Mouse (Mus musculus) lung, postnatal 0 days (tissue): ENCODE measurements around the gene Nkpd1. TPM values are rescaled to one million over a fixed set of nuclear protein-coding genes. Genes with fewer than 3 reads are reported as not detected.
A peak's percentile ranks its signal among the peaks of the same experiment; 100 is the strongest.

Source experiments
- ATAC-seq: fragments of 200-750 bp; cut with Nextera tagmentation; 2 replicates; pipeline ENCODE4 v1.8.0; 2017; ENCODE audit warnings: moderate library complexity
- DNase-seq: peaks from one replicate; pipeline ENCODE4 v3.0.0-alpha.2; 2016; ENCODE audit warnings: low spot score
- H3K27ac ChIP-seq: fragments of 300-500 bp; sonication (generic); 2 replicates; pipeline ENCODE4 v1.5.1; 2014; ENCODE audit warnings: antibody characterized with exemption, mild to moderate bottlenecking, low read length, mixed read lengths
- H3K27me3 ChIP-seq: fragments of 300-500 bp; sonication (generic); replicated peaks from 2 replicates; pipeline ENCODE4 v1.6.1; 2014; ENCODE audit warnings: low read length, mixed read lengths; ENCODE audit not compliant: insufficient read depth
- H3K36me3 ChIP-seq: fragments of 300-500 bp; sonication (generic); 2 replicates; pipeline ENCODE4 v1.6.1; 2014; ENCODE audit warnings: low read length, mixed read lengths; ENCODE audit not compliant: insufficient read depth
- H3K4me1 ChIP-seq: fragments of 300-500 bp; sonication (generic); 2 replicates; pipeline ENCODE4 v1.6.1; 2014; ENCODE audit warnings: antibody characterized with exemption, low read depth, low read length, mixed read lengths; ENCODE audit not compliant: insufficient read depth
- H3K4me2 ChIP-seq: fragments of 300-500 bp; sonication (generic); replicated peaks from 2 replicates; pipeline ENCODE4 v1.6.1; 2014; ENCODE audit warnings: low read depth, mild to moderate bottlenecking, low read length, moderate library complexity, mixed read lengths
- H3K4me3 ChIP-seq: fragments of 300-500 bp; sonication (generic); 2 replicates; pipeline ENCODE4 v1.5.1; 2014; ENCODE audit warnings: low read depth, low read length
- H3K9ac ChIP-seq: fragments of 300-500 bp; sonication (generic); replicated peaks from 2 replicates; pipeline ENCODE4 v1.6.1; 2014; ENCODE audit warnings: low read depth, mild to moderate bottlenecking
- H3K9me3 ChIP-seq: fragments of 300-500 bp; sonication (generic); 2 replicates; pipeline ENCODE4 v1.6.1; 2016; ENCODE audit warnings: low read length, mixed read lengths
- CTCF ChIP-seq: IDR thresholded peaks from 2 replicates; pipeline ENCODE4 v1.5.1; 2016; ENCODE audit warnings: antibody characterized with exemption, mild to moderate bottlenecking
- EP300 ChIP-seq: IDR thresholded peaks from 2 replicates; pipeline ENCODE4 v1.6.1; 2016; ENCODE audit warnings: antibody characterized with exemption, mild to moderate bottlenecking, control low read depth
- WGBS: fragments of 180-500 bp; shearing (Covaris S2); extraction: QIAGEN DNeasy Blood & Tissue Kit; methylation state at CpG from one replicate; pipeline ENCODE4 v1.1.7; 2014; 5-methylcytosine and 5-hydroxymethylcytosine counted together
- polyA plus RNA-seq: library from polyadenylated mRNA; unstranded; fragments of >200 nt; fragmentation: Nextera tagmentation; extraction: Ambion mirVana; gene quantifications from 2 replicates; pipeline ENCODE4 v1.2.1, GENCODE M21; 2015

Nkpd1 gene
- polyA plus RNA-seq, 1 experiment from 2014 or later, result 0.05 TPM

GRCm38 (mm10) chr7:19549394-19549793 is 31.8 kb downstream of the Nkpd1 start:
- H3K4me2 ChIP-seq, result no peak overlapping the region
- H3K27me3 ChIP-seq, result no peaks in the 10 kb centered on the region
- H3K9ac ChIP-seq, result no peak overlapping the region
- H3K27ac ChIP-seq, result no peak overlapping the region
- H3K4me3 ChIP-seq, result no peak overlapping the region
- TF ChIP-seq EP300 (no peak), CTCF (no peak)
- no peaks in the 10 kb centered on the region for H3K9me3 ChIP-seq
- 49% methylated on average over 10 of the region's 10 CpGs for WGBS
- H3K36me3 ChIP-seq, result no peaks in the 10 kb centered on the region
- H3K4me1 ChIP-seq, result peaks cover 16% of the 10 kb centered on the region
- peak; percentile 62 for ATAC-seq
- peak; percentile 60 for DNase-seq

GRCm38 (mm10) chr7:19551634-19552033 is 34.0 kb downstream of the Nkpd1 start:
- TF ChIP-seq EP300 (no peak), CTCF (no peak)
- DNase-seq, result no peak
- Histone ChIP-seq H3K4me3 (no peak overlapping the region), H3K4me1 (peaks cover 8% of the 10 kb centered on the region), H3K4me2 (no peak overlapping the region), H3K9ac (no peak overlapping the region), H3K9me3 (no peaks in the 10 kb centered on the region), H3K36me3 (no peaks in the 10 kb centered on the region), H3K27me3 (no peaks in the 10 kb centered on the region), H3K27ac (no peak overlapping the region)
- no peak for ATAC-seq
- 86% methylated on average over 5 of the region's 5 CpGs for WGBS

- H3K4me1 ChIP-seq, result 0 out of 2 replicates have a peak, but pooled peaks cover 5% of the 10 kb centered on the region
- no peak for ATAC-seq
- no peak overlapping the region for H3K27ac ChIP-seq
- H3K27me3 ChIP-seq, result no peaks in the 10 kb centered on the region
- H3K4me2 ChIP-seq, result no peak overlapping the region
- no peak for DNase-seq
- TF ChIP-seq EP300 (no peak), CTCF (no peak)
- H3K9me3 ChIP-seq, result no peaks in the 10 kb centered on the region
- WGBS, result 40% methylated on average over 2 of the region's 2 CpGs
- H3K9ac ChIP-seq, result no peak overlapping the region
- no peaks in the 10 kb centered on the region for H3K36me3 ChIP-seq
- no peak overlapping the region for H3K4me3 ChIP-seq
Measured at GRCm38 (mm10) chr7:19552443-19552842, 34.8 kb downstream of the Nkpd1 start.

- H3K4me3 ChIP-seq, result no peak overlapping the region
- no peaks in the 10 kb centered on the region; the same call in 1 of the 2 replicates for H3K4me1 ChIP-seq
- WGBS, result 72% methylated on average over 1 of the region's 1 CpGs
- TF ChIP-seq CTCF (no peak), EP300 (no peak)
- no peak overlapping the region for H3K27ac ChIP-seq
- no peak overlapping the region for H3K4me2 ChIP-seq
- H3K27me3 ChIP-seq, result no peaks in the 10 kb centered on the region
- H3K9me3 ChIP-seq, result no peaks in the 10 kb centered on the region
- no peaks in the 10 kb centered on the region for H3K36me3 ChIP-seq
- ATAC-seq (no peak), DNase-seq (no peak)
- H3K9ac ChIP-seq, result no peak overlapping the region
Measured at GRCm38 (mm10) chr7:19554168-19554567, 36.5 kb downstream of the Nkpd1 start.

GRCm38 (mm10) chr7:19557086-19557485 is 39.4 kb downstream of the Nkpd1 start:
- ATAC-seq (no peak), DNase-seq (no peak)
- Histone ChIP-seq H3K27me3 (no peaks in the 10 kb centered on the region), H3K4me3 (no peak overlapping the region), H3K4me2 (no peak overlapping the region), H3K4me1 (peaks cover 11% of the 10 kb centered on the region), H3K36me3 (no peaks in the 10 kb centered on the region), H3K9ac (no peak overlapping the region), H3K27ac (peak overlapping the region; percentile 4; the same call in 1 of the 2 replicates), H3K9me3 (no peaks in the 10 kb centered on the region)
- TF ChIP-seq EP300, result no peak
- TF ChIP-seq CTCF, result no peak
- WGBS, result 88% methylated on average over 2 of the region's 2 CpGs

- 76% methylated on average over 6 of the region's 6 CpGs for WGBS
- H3K4me2 ChIP-seq, result no peak overlapping the region
- no peak overlapping the region for H3K9ac ChIP-seq
- no peaks in the 10 kb centered on the region for H3K36me3 ChIP-seq
- no peaks in the 10 kb centered on the region for H3K9me3 ChIP-seq
- no peak for TF ChIP-seq CTCF
- no peak for TF ChIP-seq EP300
- peaks cover 11% of the 10 kb centered on the region for H3K4me1 ChIP-seq
- H3K4me3 ChIP-seq, result no peak overlapping the region
- H3K27ac ChIP-seq, result peak overlapping the region; percentile 4
- ATAC-seq, result peak; percentile 65
- DNase-seq, result peak; percentile 70
- no peaks in the 10 kb centered on the region for H3K27me3 ChIP-seq
Measured at GRCm38 (mm10) chr7:19557982-19558900, 40.6 kb downstream of the Nkpd1 start.
